Mouse (Mus musculus) neural tube, embryonic 11.5 days (tissue): ENCODE measurements around the gene Atxn1. TPM values are rescaled to one million over a fixed set of nuclear protein-coding genes. Genes with fewer than 3 reads are reported as not detected.

Source experiments
- ATAC-seq: fragments of 200-750 bp; cut with Nextera tagmentation; 2 replicates; pipeline ENCODE4 v1.8.0; 2017; ENCODE audit warnings: moderate number of reproducible peaks, mild to moderate bottlenecking, moderate TSS enrichment, moderate library complexity; ENCODE audit not compliant: insufficient read depth, low FRiP score, low TSS enrichment
- DNase-seq: peaks from one replicate; pipeline ENCODE4 v3.0.0-alpha.2; 2015; ENCODE audit warnings: low spot score
- H3K27ac ChIP-seq: fragments of 300-500 bp; sonication (generic); 2 replicates; pipeline ENCODE4 v1.5.1; 2014; ENCODE audit warnings: low read depth, mild to moderate bottlenecking, low read length
- H3K27me3 ChIP-seq: fragments of 300-500 bp; sonication (generic); 2 replicates; pipeline ENCODE4 v1.6.1; 2014; ENCODE audit warnings: mild to moderate bottlenecking, low read length, mixed read lengths; ENCODE audit not compliant: control insufficient read depth, insufficient read depth
- H3K36me3 ChIP-seq: fragments of 300-500 bp; sonication (generic); 2 replicates; pipeline ENCODE4 v1.6.1; 2014; ENCODE audit warnings: mild to moderate bottlenecking, low read length, moderate library complexity, mixed read lengths; ENCODE audit not compliant: control insufficient read depth, insufficient read depth
- H3K4me1 ChIP-seq: fragments of 300-500 bp; sonication (generic); 2 replicates; pipeline ENCODE4 v1.6.1; 2014; ENCODE audit warnings: low read length, mixed read lengths; ENCODE audit not compliant: control insufficient read depth, insufficient read depth
- H3K4me2 ChIP-seq: fragments of 300-500 bp; sonication (generic); 2 replicates; pipeline ENCODE4 v1.6.1; 2014; ENCODE audit warnings: low read depth, mild to moderate bottlenecking, moderate library complexity
- H3K4me3 ChIP-seq: fragments of 300-500 bp; sonication (generic); 2 replicates; pipeline ENCODE4 v1.5.1; 2014; ENCODE audit warnings: low read depth, low read length
- H3K9ac ChIP-seq: fragments of 300-500 bp; sonication (generic); 2 replicates; pipeline ENCODE4 v1.6.1; 2014; ENCODE audit warnings: mild to moderate bottlenecking, low read length
- H3K9me3 ChIP-seq: fragments of 300-500 bp; sonication (generic); 2 replicates; pipeline ENCODE4 v1.6.1; 2016; ENCODE audit warnings: low read length; ENCODE audit not compliant: control insufficient read depth
- WGBS: fragments of 180-500 bp; shearing (Covaris S2); extraction: QIAGEN DNeasy Blood & Tissue Kit; methylation state at CpG from one replicate; pipeline ENCODE4 v1.1.7; 2014; 5-methylcytosine and 5-hydroxymethylcytosine counted together
- polyA plus RNA-seq: library from polyadenylated mRNA; unstranded; fragments of >200 nt; fragmentation: Nextera tagmentation; extraction: Ambion mirVana; gene quantifications from 2 replicates; pipeline ENCODE4 v1.2.1, GENCODE M21; 2014

Atxn1 gene
- polyA plus RNA-seq, 1 experiment from 2014 or later, result 1.1 TPM

DNA sequence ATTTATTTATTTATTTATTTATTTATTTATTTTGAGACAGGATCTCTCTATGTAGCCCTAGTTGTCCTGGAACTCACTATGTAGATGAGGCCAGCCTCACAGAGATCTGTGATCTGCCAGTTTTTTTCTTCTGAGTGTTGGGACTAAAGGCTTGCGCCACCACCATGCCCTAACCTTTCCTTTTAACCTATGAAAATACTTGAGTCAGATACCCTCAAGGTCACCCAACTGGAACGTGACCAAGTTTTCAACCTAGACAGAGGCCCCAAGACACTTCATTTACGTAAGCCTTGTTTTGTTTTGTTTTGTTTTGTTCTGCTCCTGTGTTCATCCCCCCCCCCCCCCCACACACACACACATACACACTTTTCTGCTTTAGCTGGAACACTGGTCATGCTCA, 459.3 kb downstream of the Atxn1 start:
- no peak overlapping the region for H3K9ac ChIP-seq
- H3K36me3 ChIP-seq, result no peaks in the 10 kb centered on the region
- no peak overlapping the region for H3K4me2 ChIP-seq
- WGBS, result 90% methylated on average over 3 of the region's 3 CpGs
- H3K4me3 ChIP-seq, result no peak overlapping the region
- 0 out of 2 replicates have a peak, but pooled peaks cover 5% of the 10 kb centered on the region for H3K27me3 ChIP-seq
- no peak overlapping the region for H3K27ac ChIP-seq
- no peak for ATAC-seq
- H3K4me1 ChIP-seq, result 0 out of 2 replicates have a peak, but pooled peaks cover 4% of the 10 kb centered on the region
- H3K9me3 ChIP-seq, result no peaks in the 10 kb centered on the region
- DNase-seq, result no peak

- WGBS, result 91% methylated on average over 5 of the region's 5 CpGs
- no peaks in the 10 kb centered on the region for H3K27me3 ChIP-seq
- H3K36me3 ChIP-seq, result no peaks in the 10 kb centered on the region
Observed at GRCm38 (mm10) chr13:45502791-45503190, 462.0 kb downstream of the Atxn1 start.

DNA sequence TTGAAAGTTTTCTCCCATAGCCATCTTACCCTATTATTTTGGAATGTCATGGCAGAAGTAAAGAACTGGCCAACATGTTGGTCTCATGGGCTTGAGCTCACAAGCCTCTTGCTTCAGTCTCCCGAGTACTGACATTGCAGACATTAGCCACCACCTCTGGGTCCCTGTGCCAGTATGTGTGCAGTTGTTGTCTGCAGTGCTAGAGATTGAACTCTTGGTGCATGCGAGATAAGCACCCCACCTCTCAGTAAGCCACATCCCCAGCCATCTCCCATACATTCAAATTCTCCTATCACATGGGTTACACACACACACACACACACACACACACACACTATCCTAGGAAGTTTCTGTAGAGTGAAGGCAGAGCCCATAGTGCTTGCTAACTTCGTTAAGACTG, 464.9 kb downstream of the Atxn1 start:
- no peak overlapping the region for H3K4me2 ChIP-seq
- no peaks in the 10 kb centered on the region for H3K36me3 ChIP-seq
- H3K27me3 ChIP-seq, result no peaks in the 10 kb centered on the region
- whole genome bisulfite sequencing, result 83% methylated on average over 3 of the region's 3 CpGs
- H3K9ac ChIP-seq, result no peak overlapping the region
- no peaks in the 10 kb centered on the region for H3K4me1 ChIP-seq
- DNase-seq, result no peak
- no peak overlapping the region for H3K27ac ChIP-seq
- no peak for ATAC-seq
- no peak overlapping the region for H3K4me3 ChIP-seq
- H3K9me3 ChIP-seq, result no peaks in the 10 kb centered on the region; the same call in 1 of the 2 replicates

More at GRCm38 (mm10) chr13:45502791-45503190, 462.0 kb downstream of the Atxn1 start:
- Histone ChIP-seq H3K4me3 (no peak overlapping the region), H3K9ac (no peak overlapping the region), H3K27ac (no peak overlapping the region), H3K9me3 (no peaks in the 10 kb centered on the region; the same call in 1 of the 2 replicates), H3K4me1 (no peaks in the 10 kb centered on the region), H3K4me2 (no peak overlapping the region)
- no peak for ATAC-seq
- no peak for DNase-seq
